Mouse (Mus musculus) megakaryocyte progenitor cell, adult 5-6 weeks (primary cell): ENCODE results near the gene Zfp985. TPM values are rescaled to one million over a fixed set of nuclear protein-coding genes. Genes with fewer than 3 reads are reported as not detected.
A peak's percentile ranks its signal among the peaks of the same experiment; 100 is the strongest.
"Not testable (repeated sequence)": the region's sequence is repeated elsewhere in the genome, so short reads cannot be mapped to it uniquely, and the experiment has no call there.

Experiments used
- ATAC-seq: replicated peaks from 2 replicates; pipeline ENCODE4 v1.8.0; 2016; ENCODE audit warnings: mild to moderate bottlenecking, moderate TSS enrichment, inconsistent platforms; ENCODE audit not compliant: poor library complexity
- total RNA-seq, 2 experiments: library from RNA; stranded (forward) in 1 of 2; stranded (reverse) in 1 of 2; fragments of 157-497, 149-512 nt in 1 of 2; fragments of 200-1000 nt in 1 of 2; gene quantifications; 2 replicates each; pipeline versions ENCODE4 v1.2.3 to v1.2.4; 2015 to 2017

Zfp985 gene
- total RNA-seq (2015) (0.59 and 0.93 TPM in 2 replicates), total RNA-seq (2017) (0.10 and 0.42 TPM in 2 replicates)

GRCm38 (mm10) chr4:147553071-147553470, at the start of gene Zfp985:
Gene Zfp985 (plus strand): TSS chr4:147553277.
- not testable (repeated sequence) for ATAC-seq

GRCm38 (mm10) chr4:147509174-147509573, 43.9 kb upstream of the Zfp985 start:
- no peak for ATAC-seq

- ATAC-seq, result peak; percentile 16; the same call in 1 of the 2 replicates
Observed at GRCm38 (mm10) chr4:147518981-147519380, 34.1 kb upstream of the Zfp985 start.

- no peak for ATAC-seq
Observed at GRCm38 (mm10) chr4:147520100-147520499, 33.0 kb upstream of the Zfp985 start.

- no peak for ATAC-seq
Observed at GRCm38 (mm10) chr4:147525125-147525524, 28.0 kb upstream of the Zfp985 start.

- no peak for ATAC-seq
Observed at GRCm38 (mm10) chr4:147530366-147530765, 22.7 kb upstream of the Zfp985 start.

- ATAC-seq, result not testable (repeated sequence)
Observed at GRCm38 (mm10) chr4:147535916-147536315, 17.2 kb upstream of the Zfp985 start.

- ATAC-seq, result no peak
Observed at GRCm38 (mm10) chr4:147537702-147538101, 15.4 kb upstream of the Zfp985 start.

GRCm38 (mm10) chr4:147539918-147540317, 13.2 kb upstream of the Zfp985 start, which contains the start of gene Gm16503:
Gene Gm16503 (plus strand): TSS chr4:147540218.
- ATAC-seq, result not testable (repeated sequence)

- ATAC-seq, result no peak
Observed at GRCm38 (mm10) chr4:147541105-147541504, 12.0 kb upstream of the Zfp985 start.

- ATAC-seq, result not testable (repeated sequence)
Observed at GRCm38 (mm10) chr4:147554361-147554760, 1.3 kb downstream of the Zfp985 start.

- not testable (repeated sequence) for ATAC-seq
Observed at GRCm38 (mm10) chr4:147556921-147557320, 3.8 kb downstream of the Zfp985 start.

GRCm38 (mm10) chr4:147558011-147558410, 4.9 kb downstream of the Zfp985 start:
- ATAC-seq, result not testable (repeated sequence)

- not testable (repeated sequence) for ATAC-seq
Observed at GRCm38 (mm10) chr4:147559096-147559495, 6.0 kb downstream of the Zfp985 start.

GRCm38 (mm10) chr4:147565426-147566220, 12.5 kb downstream of the Zfp985 start:
- 0 out of 2 replicates have a peak, but pooled peaks have one; percentile 14 for ATAC-seq

GRCm38 (mm10) chr4:147571156-147571555, 18.1 kb downstream of the Zfp985 start:
- not testable (repeated sequence) for ATAC-seq

- peak; percentile 65 for ATAC-seq
Observed at GRCm38 (mm10) chr4:147579371-147579770, 26.3 kb downstream of the Zfp985 start.

- ATAC-seq, result no peak
Observed at GRCm38 (mm10) chr4:147586511-147587473, 33.7 kb downstream of the Zfp985 start.

GRCm38 (mm10) chr4:147594630-147595029, 41.6 kb downstream of the Zfp985 start:
- not testable (repeated sequence) for ATAC-seq

GRCm38 (mm10) chr4:147597685-147598084, 44.6 kb downstream of the Zfp985 start:
- ATAC-seq, result no peak

- ATAC-seq, result no peak
Observed at GRCm38 (mm10) chr4:147598831-147599230, 45.8 kb downstream of the Zfp985 start.
